Mouse (Mus musculus) urinary bladder, postnatal 10 days (tissue): ENCODE measurements around the gene Ppil1.
"Not testable (repeated sequence)": the region's sequence is repeated elsewhere in the genome, so short reads cannot be mapped to it uniquely, and the experiment has no call there.

Experiments used
- DNase-seq: peaks from one replicate; pipeline ENCODE4 v3.0.0; 2022; ENCODE audit warnings: low spot score

Gene Ppil1

DNA sequence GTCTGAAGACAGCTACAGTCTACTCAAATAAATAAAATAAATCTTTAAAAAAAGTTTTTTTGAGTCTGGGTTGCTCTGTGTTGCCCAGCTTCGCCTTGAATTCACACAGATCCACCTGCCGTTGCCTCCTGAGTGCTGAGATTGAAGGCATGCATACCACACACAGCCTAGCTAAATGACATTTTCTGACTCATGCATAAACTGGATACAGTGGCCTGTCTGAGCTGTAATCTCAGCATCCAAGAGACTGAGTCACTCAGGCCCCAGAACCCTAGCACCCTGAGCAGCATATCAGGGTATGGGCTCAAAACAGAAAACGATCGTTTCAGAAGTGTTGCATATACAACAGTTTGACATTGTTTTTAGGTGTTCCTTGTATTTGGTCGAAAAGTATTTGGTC lies 17.6 kb upstream of the Ppil1 start:
- no peak for DNase-seq

DNA sequence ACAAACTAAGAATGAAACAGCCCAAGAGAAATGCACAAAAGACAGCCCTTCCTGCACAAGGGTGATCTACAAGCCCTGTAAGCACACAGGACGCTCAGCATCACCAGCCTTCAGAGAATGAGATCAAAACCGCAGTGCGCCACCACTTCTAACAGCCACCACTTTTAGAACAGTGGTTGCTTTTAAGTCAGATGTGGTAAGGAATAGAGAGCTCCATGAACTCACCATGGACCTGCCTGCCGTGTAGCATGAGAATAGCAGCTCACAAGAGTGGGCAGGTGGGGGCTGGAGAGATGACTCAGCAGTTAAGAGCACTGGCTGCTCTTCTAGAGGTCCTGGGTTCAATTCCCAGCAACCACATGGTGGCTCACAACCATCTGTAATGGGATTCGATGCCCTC lies 16.4 kb upstream of the Ppil1 start:
- no peak for DNase-seq

DNA sequence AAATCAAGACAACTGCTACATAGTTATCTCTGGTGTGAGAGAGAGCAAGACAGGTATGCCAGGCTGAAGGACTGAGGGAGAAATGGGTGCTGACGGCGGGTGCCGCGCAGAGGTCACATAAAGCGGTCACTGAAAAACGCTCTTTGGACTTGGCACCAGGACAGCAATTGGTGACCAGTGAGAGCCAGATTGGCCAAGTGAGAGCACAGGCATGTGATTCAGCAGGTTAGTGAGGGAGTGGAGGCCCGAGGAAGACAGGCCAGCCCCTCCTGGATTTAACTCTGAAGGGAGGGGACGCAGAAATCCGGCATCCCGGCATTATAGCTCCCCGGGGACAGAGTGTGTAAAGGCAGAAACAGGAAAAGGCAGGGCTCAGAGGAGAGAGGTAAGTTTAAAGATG lies 9.9 kb upstream of the Ppil1 start:
- DNase-seq = no peak

DNA sequence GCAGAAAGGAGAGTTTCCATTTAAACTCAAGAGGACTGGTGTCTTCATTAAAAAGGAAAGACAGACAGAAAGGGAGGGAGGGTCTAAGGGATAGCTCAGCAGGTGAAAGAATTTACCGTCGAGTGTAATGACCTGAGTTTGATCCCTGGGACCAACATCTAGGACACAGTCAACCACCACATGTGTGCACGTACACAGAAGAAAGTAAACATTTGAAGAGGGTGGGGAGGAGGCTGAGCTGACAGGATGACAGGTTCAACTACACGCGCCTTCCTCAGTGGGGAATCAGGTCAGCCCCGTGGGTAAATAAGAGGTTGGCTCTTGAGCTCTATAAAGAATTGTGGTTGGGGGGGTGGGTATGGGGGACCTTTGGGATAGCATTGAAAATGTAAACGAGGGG lies 9.2 kb upstream of the Ppil1 start:
- no peak for DNase-seq

DNA sequence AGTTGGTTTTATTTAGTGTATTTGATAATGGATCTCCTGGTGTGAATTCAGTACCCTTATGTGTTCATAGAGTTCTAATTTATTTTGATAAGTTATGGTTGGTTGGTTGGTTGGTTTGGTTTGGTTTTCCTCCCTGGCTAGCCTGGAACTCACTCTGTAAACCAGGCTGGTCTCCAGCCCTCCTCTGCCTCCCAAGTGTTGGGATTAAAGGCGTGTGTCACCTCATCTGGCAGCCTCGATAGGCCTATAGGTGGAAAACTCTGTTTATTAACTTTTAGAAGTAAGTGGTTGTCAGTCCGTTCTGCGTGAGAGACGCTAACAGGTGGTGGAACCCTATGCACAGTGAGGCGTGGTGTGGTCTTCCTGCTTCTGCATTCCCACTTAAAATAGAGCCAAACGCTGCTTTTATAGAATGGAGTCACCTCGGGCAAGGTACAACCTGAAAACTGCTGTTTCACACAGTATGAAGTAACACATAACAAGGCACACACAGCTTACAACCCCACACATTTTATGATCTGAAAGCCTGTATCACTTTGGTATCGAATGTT lies 6.2 kb upstream of the Ppil1 start:
- no peak for DNase-seq

DNA sequence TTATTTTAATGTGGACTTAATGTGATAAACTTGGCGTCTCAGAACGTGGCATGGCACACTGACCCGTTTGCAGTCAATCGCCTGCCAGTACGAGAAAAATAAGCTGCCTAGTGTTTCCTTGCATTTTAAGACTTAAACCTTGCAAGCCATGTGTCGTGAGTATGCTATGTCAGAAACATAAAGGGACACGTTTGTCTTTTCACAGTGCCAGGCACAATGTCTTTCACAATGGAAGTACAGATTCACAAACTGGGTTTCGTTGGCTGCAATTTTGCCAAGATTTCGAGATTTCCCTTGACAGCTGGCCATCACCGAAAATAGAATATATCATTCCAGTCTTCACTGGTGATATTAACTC lies 5.3 kb upstream of the Ppil1 start:
- DNase-seq = no peak

DNA sequence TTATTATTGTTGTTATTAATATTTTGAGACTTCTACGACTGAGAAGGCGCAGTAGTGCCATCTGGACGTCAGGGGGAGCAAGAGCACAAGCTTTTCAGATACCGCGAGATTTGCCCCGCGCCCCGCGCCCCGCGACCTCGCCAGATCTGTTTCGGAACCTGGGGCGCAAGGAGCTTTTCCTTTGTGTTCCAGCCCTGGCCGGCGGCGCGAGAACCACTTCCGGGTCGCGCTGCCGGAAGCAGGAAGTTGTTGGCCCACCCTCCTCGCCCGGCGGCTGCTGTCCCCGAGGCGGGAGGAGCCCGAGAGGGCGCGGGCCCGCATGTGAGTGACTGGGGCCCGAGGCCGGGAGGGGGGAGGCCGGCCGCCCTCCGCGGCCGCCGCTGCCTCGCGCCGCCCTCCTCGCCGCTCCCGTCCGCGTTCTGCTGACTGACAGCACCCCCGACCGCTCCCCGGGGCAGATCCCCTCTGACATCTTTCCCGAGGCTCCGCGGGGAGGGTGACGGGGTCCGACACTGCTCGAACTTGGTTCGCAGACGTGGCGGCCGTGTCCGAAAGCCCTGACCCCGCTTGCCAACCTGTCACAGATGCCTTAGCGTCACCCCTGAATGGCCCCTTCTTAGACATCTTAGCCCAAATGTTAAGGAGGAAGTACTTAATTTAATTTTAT lies 4.8 kb upstream of the Ppil1 start, which contains the start of gene BC004004:
Gene BC004004 (plus strand): TSS at position 107 of the 667 bp plus-strand sequence.
- peak; percentile 76 for DNase-seq

DNA sequence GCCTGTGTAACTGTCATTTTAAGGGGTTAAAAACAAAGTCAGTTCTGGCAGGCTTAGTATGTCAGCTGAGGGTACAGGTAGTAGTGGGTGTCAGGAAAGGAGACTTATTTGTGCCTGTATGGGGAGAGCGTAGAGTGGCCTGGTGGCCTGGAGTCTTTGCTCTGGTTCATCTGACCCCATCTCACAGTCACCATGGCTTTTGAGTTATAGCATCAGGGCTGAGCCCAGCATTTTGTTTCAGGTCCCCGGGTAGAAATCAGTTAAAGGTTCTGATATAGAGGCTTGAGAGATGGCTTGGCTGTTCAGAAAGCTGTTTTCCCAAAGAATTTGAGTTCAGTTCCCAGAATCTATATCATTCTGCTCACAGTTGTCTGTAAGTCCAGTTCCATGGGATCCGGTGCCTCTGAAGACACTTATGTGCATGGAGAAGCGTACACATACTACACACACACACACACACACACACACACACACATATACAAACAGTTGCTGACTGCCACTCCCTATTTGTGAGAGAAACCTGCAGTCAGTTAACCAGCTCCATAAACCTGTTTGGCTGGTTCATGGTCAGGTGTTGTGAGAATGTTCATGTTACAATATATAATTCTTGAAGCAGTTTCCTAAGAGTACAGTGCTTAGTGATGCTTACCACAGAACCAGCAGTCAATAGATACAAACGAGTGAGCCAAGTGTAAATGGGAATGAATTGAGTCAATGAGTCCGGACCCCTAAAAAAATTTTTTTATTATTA lies 4.1 kb upstream of the Ppil1 start:
- DNase-seq = no peak

DNA sequence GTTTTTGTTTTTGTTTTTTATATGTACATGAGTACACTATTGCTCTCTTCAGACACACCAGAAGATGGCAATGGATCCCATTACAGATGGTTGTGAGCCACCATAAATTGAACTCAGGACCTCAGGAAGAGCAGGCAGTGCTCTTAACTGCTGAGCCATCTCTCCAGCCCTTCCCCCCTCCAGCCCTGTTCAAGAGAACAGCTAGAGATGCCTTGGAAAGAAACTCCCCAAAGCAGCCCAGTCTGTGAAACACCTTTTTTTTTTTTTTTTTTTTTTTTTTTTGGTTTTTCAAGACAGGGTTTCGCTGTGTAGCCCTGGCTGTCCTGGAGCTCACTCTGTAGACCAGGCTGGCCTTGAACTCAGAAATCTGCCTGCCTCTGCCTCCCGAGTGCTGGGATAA lies 3.1 kb upstream of the Ppil1 start:
- DNase-seq = not testable (repeated sequence)

DNA sequence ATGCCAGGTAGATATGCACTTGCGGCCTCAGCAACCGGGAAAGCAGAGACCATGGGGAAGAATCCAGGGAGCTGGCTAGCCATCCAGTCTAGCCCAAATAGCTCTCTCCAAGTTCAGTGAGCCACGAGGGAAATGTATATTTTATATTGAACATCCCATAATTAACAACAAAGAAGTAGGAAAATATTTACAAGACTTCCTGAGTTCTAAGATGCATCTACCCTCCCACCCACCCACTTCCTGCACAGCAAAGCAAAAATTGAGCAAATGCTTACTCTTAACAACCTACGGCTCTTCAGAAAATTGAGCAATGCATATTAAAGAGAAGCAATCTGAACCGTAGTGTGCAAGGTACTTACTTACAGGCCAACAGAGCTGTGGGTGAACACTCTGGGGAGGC lies 774 bp upstream of the Ppil1 start:
- DNase-seq = no peak

DNA sequence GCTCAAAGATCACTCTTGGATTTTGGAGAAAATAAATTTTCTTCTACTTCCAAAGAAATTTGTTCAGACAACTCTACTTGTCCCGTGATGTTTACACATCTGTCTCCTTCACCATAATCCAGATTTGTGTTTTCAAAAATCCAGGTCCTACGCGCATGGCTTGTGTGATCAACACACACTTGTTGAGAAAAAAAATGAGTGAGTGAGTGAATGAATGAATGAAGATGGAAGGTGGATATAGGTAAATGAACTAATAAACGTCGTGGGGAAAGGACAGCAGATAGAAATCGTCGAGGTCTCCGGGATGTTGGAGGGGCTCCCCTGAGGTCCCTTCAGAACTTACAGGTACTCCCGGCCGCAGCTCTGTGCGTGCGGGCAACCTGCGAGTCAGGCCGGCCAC lies 569 bp downstream of the Ppil1 start:
- DNase-seq = no peak

DNA sequence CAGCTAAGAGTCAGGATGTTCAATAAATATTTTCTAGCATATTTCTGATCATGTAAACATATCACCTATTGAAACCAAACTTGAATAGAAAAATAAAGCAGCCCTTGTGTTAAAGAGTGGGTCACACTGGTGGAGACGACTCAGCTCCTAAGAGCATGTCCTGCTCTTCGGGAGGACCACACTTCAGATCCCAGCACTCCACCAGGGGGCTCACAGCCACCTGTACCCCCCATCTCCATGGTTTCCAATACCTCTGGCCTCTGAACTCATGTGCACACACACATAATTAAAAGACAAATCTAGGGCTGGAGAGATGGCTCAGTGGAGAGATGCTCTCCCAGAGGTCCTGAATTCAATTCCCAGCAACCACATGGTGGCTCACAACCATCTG lies 1.7 kb downstream of the Ppil1 start:
- DNase-seq = no peak

DNA sequence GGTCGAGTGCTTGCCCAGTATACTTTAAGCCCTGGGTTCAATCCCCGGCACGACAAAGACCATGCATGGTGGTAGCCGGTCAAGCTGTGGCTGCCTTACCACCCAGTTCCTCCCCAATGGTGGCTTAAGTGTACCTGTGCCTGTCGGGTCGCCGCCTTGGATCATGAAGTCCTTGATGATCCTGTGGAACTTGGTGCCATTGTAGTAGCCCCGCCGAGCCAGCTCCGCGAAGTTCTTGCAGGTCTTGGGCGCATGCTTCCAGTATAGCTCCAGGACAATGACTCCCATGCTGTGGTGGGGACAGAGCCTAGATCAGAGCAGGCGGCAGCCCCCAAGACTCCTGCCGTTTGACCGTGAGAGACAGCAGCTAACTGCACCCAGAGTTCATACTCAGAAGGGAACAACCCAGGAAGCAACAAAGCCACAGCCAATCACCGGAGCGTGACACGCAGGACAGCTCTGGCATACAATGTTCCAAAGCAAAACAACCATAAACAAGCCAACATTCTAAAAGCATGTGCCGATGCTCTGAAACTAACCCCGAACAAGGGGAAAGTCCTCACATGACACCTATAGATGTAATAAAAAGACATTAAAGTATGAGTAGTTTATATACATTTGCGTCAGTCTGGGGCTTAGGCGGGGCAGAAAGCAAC lies 2.3 kb downstream of the Ppil1 start:
- no peak for DNase-seq

DNA sequence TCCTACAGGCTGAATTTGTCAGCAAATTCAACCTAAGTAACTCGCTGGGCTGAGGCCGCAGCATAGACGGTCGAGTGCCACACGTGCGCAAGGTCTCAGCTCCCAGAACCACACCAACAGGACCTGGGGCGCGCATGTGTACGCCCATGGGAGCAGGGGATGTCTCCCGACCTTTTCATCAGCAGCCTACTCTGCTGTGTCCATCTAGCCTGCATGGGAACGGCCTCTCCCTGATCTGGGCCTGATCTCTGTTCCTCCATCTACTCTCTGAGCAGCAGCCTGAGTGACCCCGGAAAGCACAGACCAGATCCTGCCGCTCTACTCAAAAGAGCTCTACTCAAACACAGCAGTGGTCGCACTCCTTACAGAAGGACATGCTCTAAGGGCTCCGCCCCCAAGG lies 3.5 kb downstream of the Ppil1 start:
- no peak for DNase-seq

DNA sequence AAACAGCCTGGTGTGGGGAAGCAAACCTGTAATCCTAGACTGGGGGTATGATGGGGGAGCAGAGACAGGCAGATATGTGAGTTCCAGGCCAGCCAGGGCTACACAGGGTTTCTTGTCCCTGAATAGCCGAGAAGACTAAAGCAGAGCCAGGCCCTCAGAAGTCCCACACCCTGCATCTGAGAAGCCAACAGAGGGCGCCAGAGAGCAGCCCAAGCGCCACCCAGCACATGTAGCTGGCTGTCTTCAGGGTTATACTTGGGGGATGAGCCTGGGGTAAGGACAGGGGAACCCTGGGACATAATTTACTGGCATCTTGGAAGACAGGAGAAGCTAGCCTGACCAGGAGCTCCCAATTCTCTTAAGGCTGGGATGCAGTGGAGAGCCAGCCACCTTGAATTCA lies 4.5 kb downstream of the Ppil1 start:
- DNase-seq = no peak

DNA sequence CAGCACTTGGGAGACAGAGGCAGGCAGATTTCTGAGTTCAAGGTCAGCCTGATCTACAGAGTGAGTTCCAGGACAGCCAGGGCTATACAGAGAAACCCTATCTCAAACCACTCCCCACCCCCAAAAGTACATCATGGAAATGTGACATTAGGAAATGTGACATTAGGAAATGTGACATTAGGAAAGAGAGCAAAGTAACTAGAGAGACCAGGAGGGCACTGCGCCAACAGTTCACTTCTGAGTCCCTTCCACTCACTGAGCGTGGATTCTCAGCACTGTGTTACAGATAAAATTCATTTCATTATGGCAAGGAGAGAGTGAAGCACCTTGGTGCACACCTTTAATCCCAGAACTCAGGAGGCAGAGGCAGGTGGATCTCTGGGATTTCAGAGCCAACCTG lies 5.1 kb downstream of the Ppil1 start:
- DNase-seq = no peak

DNA sequence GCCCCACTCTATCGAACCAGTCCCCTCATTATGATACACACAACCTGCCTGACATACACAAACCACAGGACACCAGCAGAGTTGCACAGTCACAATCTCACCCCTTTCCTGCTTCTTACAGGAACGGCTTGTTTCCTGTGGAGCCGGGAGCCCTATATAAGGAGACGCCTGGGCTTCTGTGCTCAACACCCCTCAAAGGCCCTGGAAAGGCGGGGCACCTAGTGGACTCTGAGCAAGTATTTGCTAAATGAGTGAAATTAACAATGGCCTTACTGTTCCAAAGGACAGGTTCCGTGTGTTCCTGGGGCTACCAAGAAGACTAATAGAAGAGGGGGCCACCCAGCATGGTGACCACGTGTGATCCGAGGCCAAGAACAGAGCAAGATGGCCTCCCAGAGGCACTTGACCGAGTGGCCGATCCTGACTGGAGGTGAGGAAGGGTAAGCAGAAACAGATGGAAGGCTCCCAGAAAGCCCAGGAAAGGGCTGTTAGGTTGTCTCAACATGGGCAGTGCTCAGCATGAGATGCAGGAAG lies 5.9 kb downstream of the Ppil1 start:
- DNase-seq = no peak

DNA sequence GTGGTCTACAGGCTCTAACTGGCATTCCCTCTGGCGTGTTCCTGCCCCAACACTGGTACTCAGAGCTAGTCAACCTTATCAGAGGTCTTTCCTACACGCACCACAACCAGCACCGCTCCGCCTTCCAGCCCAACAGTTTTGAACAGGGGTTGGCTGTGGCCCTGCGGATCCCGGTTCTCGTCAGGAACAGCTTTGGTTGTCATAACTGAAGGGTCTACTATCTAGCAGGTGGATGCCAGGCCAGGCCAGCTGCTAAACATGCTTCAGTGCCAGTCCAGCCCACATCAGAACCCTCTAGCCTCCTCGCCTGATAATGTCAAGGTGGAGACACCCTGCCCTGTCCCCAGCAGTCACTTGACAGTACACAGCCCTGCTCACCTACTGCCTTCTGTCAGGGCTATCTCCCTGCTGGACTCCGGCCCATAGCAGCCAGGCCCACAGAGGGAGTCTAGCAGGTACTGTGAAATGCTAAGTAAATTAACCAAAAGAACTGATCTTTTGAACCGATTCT lies 6.9 kb downstream of the Ppil1 start:
- no peak for DNase-seq

DNA sequence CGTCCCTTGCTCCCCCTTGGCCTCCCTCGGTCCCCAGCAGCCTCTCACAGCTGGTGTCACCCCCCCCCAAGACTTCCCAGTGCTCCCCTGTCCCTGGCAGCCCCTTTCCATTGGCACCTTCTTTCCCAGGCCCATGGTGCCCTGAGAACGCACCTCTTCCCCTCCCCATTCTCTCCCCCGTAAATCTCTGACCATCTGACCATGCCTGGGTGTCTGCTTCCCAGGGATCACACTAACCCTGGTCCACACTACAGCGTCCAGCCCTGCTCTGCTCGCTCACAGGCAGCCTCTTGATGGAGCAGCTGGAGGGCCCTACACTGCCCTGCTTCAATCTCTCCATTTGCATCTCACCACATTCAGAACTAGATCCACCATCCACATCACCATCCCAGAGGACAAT lies 7.5 kb downstream of the Ppil1 start:
- no peak for DNase-seq

DNA sequence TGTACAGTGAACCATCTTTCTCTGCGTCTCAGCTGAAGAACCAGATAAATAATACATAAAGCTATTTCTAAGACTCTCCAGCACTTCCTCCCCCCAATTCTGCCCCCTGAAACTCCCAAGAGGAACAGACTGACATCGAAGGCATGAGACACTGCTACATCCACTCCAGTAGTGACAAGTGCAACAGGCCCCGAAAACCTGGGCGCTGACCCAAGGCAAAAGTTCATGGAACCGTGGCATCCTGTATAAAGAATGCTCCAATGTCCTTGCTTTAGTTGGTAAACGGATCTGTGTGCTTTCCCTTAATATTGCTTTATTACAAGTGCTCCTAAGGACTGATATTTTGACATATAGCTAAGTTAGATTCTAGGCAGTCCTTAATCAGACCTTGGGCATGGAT lies 9.2 kb downstream of the Ppil1 start:
- not testable (repeated sequence) for DNase-seq

DNA sequence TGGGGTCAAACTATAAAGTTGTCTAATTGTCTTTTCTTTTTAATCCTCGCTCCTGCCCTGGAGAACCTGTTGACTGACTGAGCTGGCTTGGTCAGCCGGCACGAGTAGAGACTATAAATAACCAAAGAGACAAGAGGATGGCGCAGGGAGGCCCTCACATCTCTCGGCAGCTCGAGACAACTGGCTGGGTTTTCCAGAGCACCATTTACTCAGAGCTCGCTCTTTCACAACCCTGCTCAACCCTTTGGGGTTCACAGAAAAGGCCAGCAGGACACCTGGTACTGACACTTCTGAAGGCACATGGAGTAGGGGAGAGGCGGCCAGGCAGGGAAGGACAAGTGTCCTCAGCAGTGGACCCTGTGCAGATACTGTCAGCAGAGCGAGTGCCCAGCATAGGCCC lies 10.3 kb downstream of the Ppil1 start:
- DNase-seq = no peak

DNA sequence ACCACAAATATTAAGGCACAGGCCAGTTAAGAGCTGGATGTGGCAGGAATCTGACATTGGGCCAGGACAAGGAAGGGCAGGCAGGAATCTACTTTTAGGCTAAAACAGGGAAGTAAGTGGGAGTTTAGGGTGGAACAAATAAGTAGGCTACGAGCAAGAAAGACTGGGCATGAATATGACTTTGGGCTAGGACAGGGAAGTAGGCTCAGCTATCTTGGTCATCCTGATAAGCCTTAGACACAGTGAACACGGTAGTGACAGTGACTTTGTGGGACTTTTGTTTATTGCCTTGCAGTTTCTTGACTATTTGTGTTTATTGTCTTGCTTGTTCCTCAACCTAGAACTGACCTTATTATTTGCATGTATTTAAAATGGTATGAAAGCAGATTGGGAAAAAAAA lies 10.8 kb downstream of the Ppil1 start:
- DNase-seq = no peak
